Mouse (Mus musculus): ENCODE measurements around the gene Chchd5. TPM values are rescaled to one million over a fixed set of nuclear protein-coding genes. Genes with fewer than 3 reads are reported as not detected.

The Chchd5 gene
- polyA plus RNA-seq, 1 experiment: 27.1 TPM

GRCm38 (mm10) chr2:129133006-129133805, 3.7 kb downstream of the Chchd5 start:
- Histone ChIP-seq H3ac (ENCODE audit: control insufficient read depth, insufficient read length, low read depth) (no peak overlapping the region), H3K79me3 (ENCODE audit: low read depth) (peaks cover 6% of the 10 kb centered on the region), H3K36me3 (ENCODE audit: control insufficient read depth, insufficient read depth) (peaks cover 9% of the 10 kb centered on the region), H3K4me3 (ENCODE audit: insufficient read depth, poor library complexity, severe bottlenecking) (no peak overlapping the region), H3K79me2 (ENCODE audit: control insufficient read depth, insufficient read depth) (peaks cover 24% of the 10 kb centered on the region), H3K27me3 (ENCODE audit: control insufficient read depth, insufficient read depth, insufficient read length) (no peaks in the 10 kb centered on the region)
- no peak for TF ChIP-seq MYOG (IDR thresholded peaks at IDR 0.05; ENCODE audit: control insufficient read depth, extremely low read depth, insufficient read length)
- TF ChIP-seq USF1 (IDR thresholded peaks at IDR 0.05; ENCODE audit: low read depth): no peak

- Histone ChIP-seq H3K4me3 (ENCODE audit: insufficient read depth, poor library complexity, severe bottlenecking) (no peak overlapping the region), H3K79me2 (ENCODE audit: control insufficient read depth, insufficient read depth) (no peaks in the 10 kb centered on the region), H3K27me3 (ENCODE audit: control insufficient read depth, insufficient read depth, insufficient read length) (no peaks in the 10 kb centered on the region), H3ac (ENCODE audit: control insufficient read depth, insufficient read length, low read depth) (no peak overlapping the region), H3K79me3 (ENCODE audit: low read depth) (no peaks in the 10 kb centered on the region), H3K36me3 (ENCODE audit: control insufficient read depth, insufficient read depth) (no peaks in the 10 kb centered on the region)
- no peak for TF ChIP-seq USF1 (IDR thresholded peaks at IDR 0.05; ENCODE audit: low read depth)
- no peak for TF ChIP-seq MAX (IDR thresholded peaks at IDR 0.05)
- TF ChIP-seq CTCF (IDR thresholded peaks at IDR 0.05; ENCODE audit: control insufficient read depth, insufficient read depth, insufficient read length): no peak
- TF ChIP-seq CEBPB (IDR thresholded peaks at IDR 0.05; ENCODE audit: low read depth): no peak
Measured at GRCm38 (mm10) chr2:129139906-129140305, 10.4 kb downstream of the Chchd5 start.

GRCm38 (mm10) chr2:129148836-129149235, 19.3 kb downstream of the Chchd5 start:
- Histone ChIP-seq H3K79me2 (ENCODE audit: control insufficient read depth, insufficient read depth) (no peaks in the 10 kb centered on the region), H3K36me3 (ENCODE audit: control insufficient read depth, insufficient read depth) (no peaks in the 10 kb centered on the region), H3K27me3 (ENCODE audit: control insufficient read depth, insufficient read depth, insufficient read length) (no peaks in the 10 kb centered on the region), H3K79me3 (ENCODE audit: low read depth) (no peaks in the 10 kb centered on the region), H3K4me3 (ENCODE audit: insufficient read depth, poor library complexity, severe bottlenecking) (no peak overlapping the region), H3ac (ENCODE audit: control insufficient read depth, insufficient read length, low read depth) (no peak overlapping the region)
- no peak for TF ChIP-seq USF1 (IDR thresholded peaks at IDR 0.05; ENCODE audit: low read depth)
- TF ChIP-seq FOSL1 (IDR thresholded peaks at IDR 0.05; ENCODE audit: insufficient read depth, low read length, poor library complexity, severe bottlenecking): no peak
- no peak for TF ChIP-seq CTCF (IDR thresholded peaks at IDR 0.05; ENCODE audit: control insufficient read depth, insufficient read depth, insufficient read length)
- TF ChIP-seq MYOD1 (IDR thresholded peaks at IDR 0.05; ENCODE audit: control insufficient read depth, insufficient read length, low read depth): no peak
- TF ChIP-seq CEBPB (IDR thresholded peaks at IDR 0.05; ENCODE audit: low read depth): no peak
- no peak for TF ChIP-seq MAX (IDR thresholded peaks at IDR 0.05)
- TF ChIP-seq MYOG (IDR thresholded peaks at IDR 0.05; ENCODE audit: control insufficient read depth, extremely low read depth, insufficient read length): no peak

- H3K79me3 ChIP-seq (ENCODE audit: low read depth): no peaks in the 10 kb centered on the region
- no peak overlapping the region for H3ac ChIP-seq (ENCODE audit: control insufficient read depth, insufficient read length, low read depth)
- TF ChIP-seq MYOG (IDR thresholded peaks at IDR 0.05; ENCODE audit: control insufficient read depth, extremely low read depth, insufficient read length) (no peak), MYOD1 (IDR thresholded peaks at IDR 0.05; ENCODE audit: control insufficient read depth, insufficient read length, low read depth) (no peak), FOSL1 (IDR thresholded peaks at IDR 0.05; ENCODE audit: insufficient read depth, low read length, poor library complexity, severe bottlenecking) (no peak), CEBPB (IDR thresholded peaks at IDR 0.05; ENCODE audit: low read depth) (no peak), USF1 (IDR thresholded peaks at IDR 0.05; ENCODE audit: low read depth) (no peak), CTCF (IDR thresholded peaks at IDR 0.05; ENCODE audit: control insufficient read depth, insufficient read depth, insufficient read length) (no peak), MAX (IDR thresholded peaks at IDR 0.05) (no peak)
- no peaks in the 10 kb centered on the region for H3K27me3 ChIP-seq (ENCODE audit: control insufficient read depth, insufficient read depth, insufficient read length)
- no peaks in the 10 kb centered on the region for H3K79me2 ChIP-seq (ENCODE audit: control insufficient read depth, insufficient read depth)
- H3K4me3 ChIP-seq (ENCODE audit: insufficient read depth, poor library complexity, severe bottlenecking): no peak overlapping the region
- H3K36me3 ChIP-seq (ENCODE audit: control insufficient read depth, insufficient read depth): no peaks in the 10 kb centered on the region
Measured at GRCm38 (mm10) chr2:129150386-129150785, 20.9 kb downstream of the Chchd5 start.

GRCm38 (mm10) chr2:129151111-129151510, 21.6 kb downstream of the Chchd5 start:
- H3K4me3 ChIP-seq (ENCODE audit: insufficient read depth, poor library complexity, severe bottlenecking): no peak overlapping the region
- H3ac ChIP-seq (ENCODE audit: control insufficient read depth, insufficient read length, low read depth): no peak overlapping the region
- no peaks in the 10 kb centered on the region for H3K79me3 ChIP-seq (ENCODE audit: low read depth)
- no peaks in the 10 kb centered on the region for H3K36me3 ChIP-seq (ENCODE audit: control insufficient read depth, insufficient read depth)
- TF ChIP-seq CTCF (IDR thresholded peaks at IDR 0.05; ENCODE audit: control insufficient read depth, insufficient read depth, insufficient read length): no peak
- no peak for TF ChIP-seq FOSL1 (IDR thresholded peaks at IDR 0.05; ENCODE audit: insufficient read depth, low read length, poor library complexity, severe bottlenecking)
- no peak for TF ChIP-seq CEBPB (IDR thresholded peaks at IDR 0.05; ENCODE audit: low read depth)
- TF ChIP-seq USF1 (IDR thresholded peaks at IDR 0.05; ENCODE audit: low read depth): no peak
- no peak for TF ChIP-seq MYOG (IDR thresholded peaks at IDR 0.05; ENCODE audit: control insufficient read depth, extremely low read depth, insufficient read length)
- TF ChIP-seq MYOD1 (IDR thresholded peaks at IDR 0.05; ENCODE audit: control insufficient read depth, insufficient read length, low read depth): no peak
- no peak for TF ChIP-seq MAX (IDR thresholded peaks at IDR 0.05)
- H3K27me3 ChIP-seq (ENCODE audit: control insufficient read depth, insufficient read depth, insufficient read length): no peaks in the 10 kb centered on the region
- no peaks in the 10 kb centered on the region for H3K79me2 ChIP-seq (ENCODE audit: control insufficient read depth, insufficient read depth)

GRCm38 (mm10) chr2:129152751-129153150, 23.3 kb downstream of the Chchd5 start:
- Histone ChIP-seq H3K27me3 (ENCODE audit: control insufficient read depth, insufficient read depth, insufficient read length) (no peaks in the 10 kb centered on the region), H3K36me3 (ENCODE audit: control insufficient read depth, insufficient read depth) (no peaks in the 10 kb centered on the region), H3K4me3 (ENCODE audit: insufficient read depth, poor library complexity, severe bottlenecking) (no peak overlapping the region), H3K79me2 (ENCODE audit: control insufficient read depth, insufficient read depth) (no peaks in the 10 kb centered on the region), H3ac (ENCODE audit: control insufficient read depth, insufficient read length, low read depth) (no peak overlapping the region), H3K79me3 (ENCODE audit: low read depth) (no peaks in the 10 kb centered on the region)
- TF ChIP-seq CEBPB (IDR thresholded peaks at IDR 0.05; ENCODE audit: low read depth): no peak
- TF ChIP-seq USF1 (IDR thresholded peaks at IDR 0.05; ENCODE audit: low read depth): no peak
- no peak for TF ChIP-seq CTCF (IDR thresholded peaks at IDR 0.05; ENCODE audit: control insufficient read depth, insufficient read depth, insufficient read length)
- no peak for TF ChIP-seq MYOG (IDR thresholded peaks at IDR 0.05; ENCODE audit: control insufficient read depth, extremely low read depth, insufficient read length)
- no peak for TF ChIP-seq MAX (IDR thresholded peaks at IDR 0.05)
- no peak for TF ChIP-seq FOSL1 (IDR thresholded peaks at IDR 0.05; ENCODE audit: insufficient read depth, low read length, poor library complexity, severe bottlenecking)
- no peak for TF ChIP-seq MYOD1 (IDR thresholded peaks at IDR 0.05; ENCODE audit: control insufficient read depth, insufficient read length, low read depth)

Measured in C2C12 (cell line).